In the genomic region with DNA sequence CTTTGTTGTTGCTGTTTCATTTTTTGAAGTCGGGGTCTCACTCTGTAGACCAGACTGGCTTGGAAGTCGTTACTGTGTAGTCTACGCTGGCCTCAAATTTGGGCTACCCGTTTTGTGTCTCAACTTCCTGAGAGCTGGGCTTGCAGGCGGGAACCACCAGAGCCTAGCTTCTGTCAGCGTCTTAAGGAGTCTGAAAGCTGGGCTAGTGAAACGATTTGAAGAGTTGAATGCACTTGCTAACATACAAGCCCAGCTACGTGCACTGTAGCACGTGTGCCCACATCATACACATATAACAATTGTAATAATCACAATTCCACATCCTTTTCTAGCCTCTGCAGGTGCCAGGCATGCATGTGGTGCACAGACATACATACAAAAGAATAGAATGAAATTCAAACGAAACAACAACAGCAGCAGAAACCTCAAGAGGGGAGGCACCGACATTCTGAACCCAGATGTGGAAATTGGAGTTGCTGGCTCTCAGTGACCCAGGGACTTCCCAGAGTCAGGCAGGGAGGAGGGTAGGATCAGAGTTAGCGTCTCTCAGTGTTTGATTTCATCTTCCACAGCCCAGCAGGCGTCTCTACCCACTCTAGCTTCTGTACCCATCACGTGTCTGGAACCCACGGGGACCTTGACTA, we compare ENCODE assay signal across 27 mouse cellular contexts. TPM values are rescaled to one million over a fixed set of nuclear protein-coding genes. Genes with fewer than 3 reads are reported as not detected.
DNase-seq lines count a peak whose midpoint lies in the region; ATAC-seq lines count a peak whose summit lies in the region.
"Had no signal": no experiment of that assay in that cellular context is flagged by ENCODE, and none has a peak within 500 bp of the region (broad histone marks: within the 10 kb centered on the region; RNA-seq: fewer than 3 reads in every experiment).

No protein-coding gene starts in this region.

- no peaks in the 10 kb centered on the region for H3K36me3 ChIP-seq in intestine, embryonic 14.5 days (ENCODE audit: control insufficient read depth, insufficient read depth, low read length)
- H3K36me3 ChIP-seq in intestine, embryonic 15.5 days, result no peaks in the 10 kb centered on the region
- H3K36me3 ChIP-seq: embryonic facial prominence, embryonic 13.5 days; forebrain, embryonic 15.5 days; heart, embryonic 12.5 days; limb, embryonic 10.5 days; midbrain, embryonic 15.5 days; neural tube, embryonic 15.5 days had no signal

- H3K4me2 ChIP-seq in intestine, embryonic 14.5 days (ENCODE audit: low read length), result no peak overlapping the region
- H3K4me2 ChIP-seq in intestine, embryonic 15.5 days (replicated peaks), result no peak overlapping the region
- H3K4me2 ChIP-seq: embryonic facial prominence, embryonic 13.5 days; forebrain, embryonic 15.5 days; heart, embryonic 12.5 days; hindbrain, embryonic 14.5 days; midbrain, embryonic 15.5 days; neural tube, embryonic 15.5 days had no signal

- H3K27me3 ChIP-seq in intestine, embryonic 14.5 days (replicated peaks; ENCODE audit: control insufficient read depth, insufficient read depth, low read length), result no peaks in the 10 kb centered on the region
- H3K27me3 ChIP-seq in intestine, embryonic 15.5 days (replicated peaks), result no peaks in the 10 kb centered on the region
- H3K27me3 ChIP-seq: embryonic facial prominence, embryonic 13.5 days; forebrain, embryonic 15.5 days; heart, embryonic 12.5 days; midbrain, embryonic 15.5 days; neural tube, embryonic 15.5 days had no signal

- H3K9me3 ChIP-seq in intestine, embryonic 14.5 days (ENCODE audit: control insufficient read depth, low read length), result no peaks in the 10 kb centered on the region
- no peaks in the 10 kb centered on the region for H3K9me3 ChIP-seq in intestine, embryonic 15.5 days
- H3K9me3 ChIP-seq: embryonic facial prominence, embryonic 13.5 days; forebrain, embryonic 15.5 days; heart, embryonic 12.5 days; limb, embryonic 10.5 days; midbrain, embryonic 15.5 days; neural tube, embryonic 15.5 days had no signal

- no peak for ATAC-seq in intestine, embryonic 14.5 days (replicated peaks; ENCODE audit: low FRiP score, low TSS enrichment, low read depth)
- ATAC-seq in intestine, embryonic 15.5 days, result no peak
- ATAC-seq in megakaryocyte progenitor cell, adult 5-6 weeks (replicated peaks; ENCODE audit: poor library complexity), result peak; percentile 63
- ATAC-seq: forebrain, embryonic 15.5 days; liver, postnatal 0 days; midbrain, embryonic 15.5 days; Patski had no signal

- no peaks in the 10 kb centered on the region for H3K4me1 ChIP-seq in intestine, embryonic 14.5 days (replicated peaks; ENCODE audit: control insufficient read depth, insufficient read depth, low read length)
- H3K4me1 ChIP-seq in intestine, embryonic 15.5 days (replicated peaks), result no peaks in the 10 kb centered on the region
- H3K4me1 ChIP-seq: forebrain, embryonic 15.5 days; heart, embryonic 12.5 days; midbrain, embryonic 15.5 days; neural tube, embryonic 15.5 days had no signal

- 72% methylated on average over 15 of the region's 15 CpGs for WGBS in intestine, embryonic 14.5 days
- 71% methylated on average over 15 of the region's 15 CpGs for WGBS in intestine, embryonic 15.5 days

- H3K27ac ChIP-seq in intestine, embryonic 14.5 days (ENCODE audit: low read depth), result no peak overlapping the region
- no peak overlapping the region for H3K27ac ChIP-seq in intestine, embryonic 15.5 days
- H3K27ac ChIP-seq: embryonic facial prominence, embryonic 13.5 days; forebrain, embryonic 15.5 days; hindbrain, embryonic 14.5 days; limb, embryonic 10.5 days; midbrain, embryonic 15.5 days; neural tube, embryonic 15.5 days had no signal

- peak; percentile 41 for DNase-seq in intestine, embryonic 14.5 days (ENCODE audit: low spot score)
- DNase-seq in T-cell, adult 2 months (ENCODE audit: low spot score), result peak; percentile 51
- peak; percentile 47 for DNase-seq in thymus, postnatal 25 days
- no peak for DNase-seq in embryo, embryonic 9.5 days (ENCODE audit: extremely low spot score)
- no peak for DNase-seq in testis, postnatal 10 days (ENCODE audit: low spot score)
- no peak for DNase-seq in adipocyte (ENCODE audit: low spot score)
- DNase-seq: cerebellum, adult 8-10 months; heart, postnatal 36 days; kidney, adult 18-20 months; kidney, postnatal 10 days; liver, postnatal 0 days; lung, postnatal 14 days; right cerebral cortex, postnatal 14 days had no signal

- no peak overlapping the region for H3K4me3 ChIP-seq in intestine, embryonic 14.5 days (ENCODE audit: low read depth, low read length)
- no peak overlapping the region for H3K4me3 ChIP-seq in intestine, embryonic 15.5 days (replicated peaks)
- H3K4me3 ChIP-seq: embryonic facial prominence, embryonic 13.5 days; forebrain, embryonic 15.5 days; heart, embryonic 12.5 days; limb, embryonic 10.5 days; midbrain, embryonic 15.5 days; myocyte; neural tube, embryonic 15.5 days had no signal

- no peak overlapping the region for H3K9ac ChIP-seq in intestine, embryonic 14.5 days (ENCODE audit: low read length)
- H3K9ac ChIP-seq in intestine, embryonic 15.5 days, result no peak overlapping the region
- H3K9ac ChIP-seq: embryonic facial prominence, embryonic 13.5 days; forebrain, embryonic 15.5 days; heart, embryonic 12.5 days; hindbrain, embryonic 14.5 days; liver, postnatal 0 days; midbrain, embryonic 15.5 days; neural tube, embryonic 15.5 days had no signal

RNA-seq across cellular contexts. Expression of gene B3galt5, which starts 57.1 kb away (rescaled TPM):
- polyA plus RNA-seq in intestine, embryonic 14.5 days (2014; fragmentation: Nextera tagmentation; extraction: Ambion mirVana), result 1.4 and 1.7 TPM in 2 replicates
- polyA plus RNA-seq in intestine, embryonic 15.5 days (2015; fragmentation: Nextera tagmentation; extraction: Ambion mirVana), result 1.1 and 2.2 TPM in 2 replicates
- 1.1 and 1.3 TPM in 2 replicates for total RNA-seq in megakaryocyte progenitor cell, adult 5-6 weeks (2015)
- 0.46 and 1.7 TPM in 2 replicates for total RNA-seq in megakaryocyte progenitor cell, adult 5-6 weeks (2017)
- total RNA-seq: ES-E14; gastrocnemius, adult 18-20 months; heart, postnatal 36 days; liver, adult 2 months had no signal
- polyA plus RNA-seq: heart, embryonic 12.5 days; liver, postnatal 0 days; Patski had no signal

Comparison
In these comparisons a context has a peak if more than half of its experiments do, and no peak if none do; other contexts are left out.
1. DNase-seq: peak in intestine, embryonic 14.5 days (single experiment), T-cell, adult 2 months (single experiment) and thymus, postnatal 25 days (single experiment); none in embryo, embryonic 9.5 days (single experiment), testis, postnatal 10 days (single experiment) and adipocyte (single experiment).